Mouse (Mus musculus): ENCODE results near the gene Acad9. TPM values are rescaled to one million over a fixed set of nuclear protein-coding genes. Genes with fewer than 3 reads are reported as not detected.

Gene Acad9
- total RNA-seq (2023) = 31.9 TPM

GRCm38 (mm10) chr3:36065843-36066651 lies at the start of gene Acad9:
TSS of gene Acad9 (plus strand) at chr3:36065979.

GRCm38 (mm10) chr3:36053447-36053846 lies 12.3 kb upstream of the Acad9 start, which contains the start of gene Ccdc144b:
TSS of gene Ccdc144b (minus strand) at chr3:36053547.

Other genes with a start within 250 kb of the Acad9 start
- 66.1 TPM for gene Dcun1d1, start 128.5 kb upstream of the Acad9 start, total RNA-seq (2023)
- 31.7 TPM for gene Mccc1, start 65.3 kb upstream of the Acad9 start, total RNA-seq (2023)
- gene Ccdc144b, start 12.4 kb upstream of the Acad9 start, total RNA-seq (2023) = not detected
- 4.5 TPM for gene D3Ertd254e, start 85.0 kb downstream of the Acad9 start, total RNA-seq (2023)
- gene Qrfpr, start 156.3 kb downstream of the Acad9 start, total RNA-seq (2023) = not detected